Mouse (Mus musculus): Measurements from ENCODE around the gene Gm13693. TPM values are rescaled to one million over a fixed set of nuclear protein-coding genes. Genes with fewer than 3 reads are reported as not detected.
"Not testable (repeated sequence)": the region's sequence is repeated elsewhere in the genome, so short reads cannot be mapped to it uniquely, and the experiment has no call there.

Gm13693 gene
- polyA plus RNA-seq (2015; fragmentation: Nextera tagmentation; extraction: Ambion mirVana), result not detected in 2 replicates

GRCm38 (mm10) chr2:83961203-83961602 is at the start of gene Gm13693:
Gene Gm13693 (plus strand): TSS chr2:83961503.
- not testable (repeated sequence) for H3K27ac ChIP-seq (replicated peaks); H3K4me2 ChIP-seq; H3K9me3 ChIP-seq; H3K27me3 ChIP-seq (replicated peaks); H3K36me3 ChIP-seq; H3K4me1 ChIP-seq; ATAC-seq (ENCODE audit: extremely low read depth, insufficient number of reproducible peaks, low FRiP score, low TSS enrichment); H3K4me3 ChIP-seq; H3K9ac ChIP-seq
- WGBS, result no CpG with 5 or more reads among the region's 6 CpGs

- Histone ChIP-seq H3K4me2 (no peak overlapping the region), H3K4me1 (no peaks in the 10 kb centered on the region), H3K27ac (replicated peaks) (no peak overlapping the region), H3K36me3 (no peaks in the 10 kb centered on the region), H3K4me3 (no peak overlapping the region), H3K27me3 (replicated peaks) (no peaks in the 10 kb centered on the region), H3K9me3 (no peaks in the 10 kb centered on the region), H3K9ac (no peak overlapping the region)
- 68% methylated on average over 2 of the region's 2 CpGs for WGBS
- ATAC-seq (ENCODE audit: extremely low read depth, insufficient number of reproducible peaks, low FRiP score, low TSS enrichment), result no peak
Observed at GRCm38 (mm10) chr2:83929478-83930088, 31.7 kb upstream of the Gm13693 start.

- H3K9ac ChIP-seq, result no peak within 1 kb of the TSS
- WGBS, result under 1% methylated on average over 20 of the region's 20 CpGs
- no peak for ATAC-seq (ENCODE audit: extremely low read depth, insufficient number of reproducible peaks, low FRiP score, low TSS enrichment)
Observed at GRCm38 (mm10) chr2:83940931-83941361, 20.4 kb upstream of the Gm13693 start, which contains the start of gene Zswim2. Gene Zswim2 (minus strand): TSS chr2:83941228.

GRCm38 (mm10) chr2:83941378-83941777 is 19.9 kb upstream of the Gm13693 start:
- Histone ChIP-seq H3K9me3 (no peaks in the 10 kb centered on the region), H3K9ac (no peak overlapping the region), H3K27me3 (replicated peaks) (no peaks in the 10 kb centered on the region), H3K4me2 (peak overlapping the region; percentile 66), H3K36me3 (no peaks in the 10 kb centered on the region), H3K4me1 (peaks cover 5% of the 10 kb centered on the region; the same call in 1 of the 2 replicates), H3K4me3 (peak overlapping the region; percentile 38), H3K27ac (replicated peaks) (no peak overlapping the region)
- ATAC-seq (ENCODE audit: extremely low read depth, insufficient number of reproducible peaks, low FRiP score, low TSS enrichment), result no peak
- WGBS, result 38% methylated on average over 3 of the region's 3 CpGs

More at GRCm38 (mm10) chr2:83940931-83941361, 20.4 kb upstream of the Gm13693 start, which contains the start of gene Zswim2:
- Histone ChIP-seq H3K9me3 (no peaks in the 10 kb centered on the region), H3K27ac (replicated peaks) (no peak within 1 kb of the TSS), H3K4me2 (peak within 1 kb of the TSS; percentile 66), H3K4me1 (peaks cover 5% of the 10 kb centered on the region; the same call in 1 of the 2 replicates), H3K36me3 (no peaks in the 10 kb centered on the region), H3K27me3 (replicated peaks) (no peaks in the 10 kb centered on the region), H3K4me3 (peak within 1 kb of the TSS; percentile 38)

- Histone ChIP-seq H3K36me3 (no peaks in the 10 kb centered on the region), H3K4me2 (no peak overlapping the region), H3K9me3 (no peaks in the 10 kb centered on the region), H3K9ac (no peak overlapping the region), H3K4me3 (no peak overlapping the region), H3K27ac (replicated peaks) (no peak overlapping the region), H3K4me1 (peaks cover 5% of the 10 kb centered on the region; the same call in 1 of the 2 replicates), H3K27me3 (replicated peaks) (no peaks in the 10 kb centered on the region)
- ATAC-seq (ENCODE audit: extremely low read depth, insufficient number of reproducible peaks, low FRiP score, low TSS enrichment), result no peak
- WGBS, result 34% methylated on average over 4 of the region's 4 CpGs
Observed at GRCm38 (mm10) chr2:83941792-83942191, 19.5 kb upstream of the Gm13693 start.

- H3K4me3 ChIP-seq; H3K4me1 ChIP-seq; H3K36me3 ChIP-seq; H3K27me3 ChIP-seq (replicated peaks); H3K9ac ChIP-seq; H3K27ac ChIP-seq (replicated peaks); H3K9me3 ChIP-seq; ATAC-seq (ENCODE audit: extremely low read depth, insufficient number of reproducible peaks, low FRiP score, low TSS enrichment); H3K4me2 ChIP-seq: not testable (repeated sequence)
- no CpG with 5 or more reads among the region's 6 CpGs for WGBS
Observed at GRCm38 (mm10) chr2:83955393-83955792, 5.9 kb upstream of the Gm13693 start, which contains the start of gene Gm13698. Gene Gm13698 (plus strand): TSS chr2:83955693.

- WGBS, result no CpG with 5 or more reads among the region's 6 CpGs
- not testable (repeated sequence) for H3K4me1 ChIP-seq
Observed at GRCm38 (mm10) chr2:83967013-83967412, 5.7 kb downstream of the Gm13693 start, which contains the start of gene Gm13695. Gene Gm13695 (plus strand): TSS chr2:83967313.

GRCm38 (mm10) chr2:83972823-83973222 is 11.5 kb downstream of the Gm13693 start, which contains the start of gene Gm13696:
Gene Gm13696 (plus strand): TSS chr2:83973123.
- no CpG with 5 or more reads among the region's 6 CpGs for WGBS
- ATAC-seq (ENCODE audit: extremely low read depth, insufficient number of reproducible peaks, low FRiP score, low TSS enrichment); H3K4me3 ChIP-seq; H3K9me3 ChIP-seq; H3K36me3 ChIP-seq; H3K4me1 ChIP-seq; H3K4me2 ChIP-seq; H3K27ac ChIP-seq (replicated peaks); H3K9ac ChIP-seq; H3K27me3 ChIP-seq (replicated peaks): not testable (repeated sequence)

More at GRCm38 (mm10) chr2:83967013-83967412, 5.7 kb downstream of the Gm13693 start, which contains the start of gene Gm13695:
- not testable (repeated sequence) for H3K9me3 ChIP-seq; ATAC-seq (ENCODE audit: extremely low read depth, insufficient number of reproducible peaks, low FRiP score, low TSS enrichment); H3K27me3 ChIP-seq (replicated peaks); H3K4me2 ChIP-seq; H3K27ac ChIP-seq (replicated peaks); H3K4me3 ChIP-seq; H3K36me3 ChIP-seq; H3K9ac ChIP-seq

GRCm38 (mm10) chr2:83978633-83979032 is 17.3 kb downstream of the Gm13693 start, which contains the start of gene Gm13694:
Gene Gm13694 (plus strand): TSS chr2:83978933.
- not testable (repeated sequence) for H3K36me3 ChIP-seq
- no CpG with 5 or more reads among the region's 6 CpGs for WGBS

GRCm38 (mm10) chr2:83984443-83984842 is 23.1 kb downstream of the Gm13693 start, which contains the start of gene Gm13697:
Gene Gm13697 (plus strand): TSS chr2:83984743.
- H3K27ac ChIP-seq (replicated peaks); H3K36me3 ChIP-seq; H3K4me3 ChIP-seq; H3K9me3 ChIP-seq; H3K9ac ChIP-seq; H3K4me2 ChIP-seq; ATAC-seq (ENCODE audit: extremely low read depth, insufficient number of reproducible peaks, low FRiP score, low TSS enrichment); H3K4me1 ChIP-seq; H3K27me3 ChIP-seq (replicated peaks): not testable (repeated sequence)
- WGBS, result no CpG with 5 or more reads among the region's 6 CpGs

More at GRCm38 (mm10) chr2:83978633-83979032, 17.3 kb downstream of the Gm13693 start, which contains the start of gene Gm13694:
- H3K9me3 ChIP-seq; H3K4me1 ChIP-seq; H3K4me3 ChIP-seq; ATAC-seq (ENCODE audit: extremely low read depth, insufficient number of reproducible peaks, low FRiP score, low TSS enrichment); H3K9ac ChIP-seq; H3K27me3 ChIP-seq (replicated peaks); H3K4me2 ChIP-seq; H3K27ac ChIP-seq (replicated peaks): not testable (repeated sequence)

- not testable (repeated sequence) for H3K4me1 ChIP-seq; H3K4me2 ChIP-seq; H3K4me3 ChIP-seq; H3K9me3 ChIP-seq; ATAC-seq (ENCODE audit: extremely low read depth, insufficient number of reproducible peaks, low FRiP score, low TSS enrichment); H3K27ac ChIP-seq (replicated peaks); H3K9ac ChIP-seq; H3K36me3 ChIP-seq; H3K27me3 ChIP-seq (replicated peaks)
- no CpG with 5 or more reads among the region's 6 CpGs for whole genome bisulfite sequencing
Observed at GRCm38 (mm10) chr2:83990253-83990652, 28.9 kb downstream of the Gm13693 start, which contains the start of gene Gm13691. Gene Gm13691 (plus strand): TSS chr2:83990553.

Measured in heart, embryonic 13.5 days (tissue).